Mouse (Mus musculus) heart, embryonic 13.5 days (tissue): ENCODE results near the gene Kdm7a. TPM values are rescaled to one million over a fixed set of nuclear protein-coding genes. Genes with fewer than 3 reads are reported as not detected.

Experiments
- ATAC-seq: fragments of 200-750 bp; cut with Nextera tagmentation; 2 replicates; pipeline ENCODE4 v1.8.0; 2017; ENCODE audit warnings: moderate TSS enrichment; ENCODE audit not compliant: insufficient number of reproducible peaks, low FRiP score, low TSS enrichment; ENCODE audit errors: extremely low read depth
- H3K27ac ChIP-seq: fragments of 300-500 bp; sonication (generic); replicated peaks from 2 replicates; pipeline ENCODE4 v1.5.1; 2015; ENCODE audit warnings: moderate library complexity, mild to moderate bottlenecking, inconsistent platforms
- H3K27me3 ChIP-seq: fragments of 300-500 bp; sonication (generic); replicated peaks from 2 replicates; pipeline ENCODE4 v1.6.1; 2015; ENCODE audit warnings: mild to moderate bottlenecking, inconsistent platforms
- H3K36me3 ChIP-seq: fragments of 300-500 bp; sonication (generic); 2 replicates; pipeline ENCODE4 v1.6.1; 2015; ENCODE audit warnings: mild to moderate bottlenecking, inconsistent platforms
- H3K4me1 ChIP-seq: fragments of 300-500 bp; sonication (generic); 2 replicates; pipeline ENCODE4 v1.6.1; 2015; ENCODE audit warnings: inconsistent platforms
- H3K4me2 ChIP-seq: fragments of 300-500 bp; sonication (generic); 2 replicates; pipeline ENCODE4 v1.6.1; 2015; ENCODE audit warnings: inconsistent platforms, mild to moderate bottlenecking, moderate library complexity
- H3K4me3 ChIP-seq: fragments of 300-500 bp; sonication (generic); 2 replicates; pipeline ENCODE4 v1.5.1; 2015; ENCODE audit warnings: moderate library complexity, mild to moderate bottlenecking, inconsistent platforms
- H3K9ac ChIP-seq: fragments of 300-500 bp; sonication (generic); 2 replicates; pipeline ENCODE4 v1.6.1; 2015; ENCODE audit warnings: inconsistent platforms, mild to moderate bottlenecking, moderate library complexity
- H3K9me3 ChIP-seq: fragments of 300-500 bp; sonication (generic); 2 replicates; pipeline ENCODE4 v1.6.1; 2016; ENCODE audit warnings: inconsistent platforms
- WGBS: fragments of 180-500 bp; shearing (Covaris S2); methylation state at CpG from one replicate; pipeline ENCODE4 v1.1.7; 2015; ENCODE audit warnings: mixed read lengths; 5-methylcytosine and 5-hydroxymethylcytosine counted together
- polyA plus RNA-seq: library from polyadenylated mRNA; unstranded; fragments of >200 nt; fragmentation: Nextera tagmentation; extraction: Ambion mirVana; gene quantifications from 2 replicates; pipeline ENCODE4 v1.2.1, GENCODE M21; 2015

The Kdm7a gene
- polyA plus RNA-seq, 1 experiment from 2014 or later, result 3.6 TPM

GRCm38 (mm10) chr6:39124719-39125118 lies 81.9 kb downstream of the Kdm7a start:
- no peak overlapping the region for H3K4me3 ChIP-seq
- H3K27ac ChIP-seq, result no peak overlapping the region
- H3K9ac ChIP-seq, result no peak overlapping the region
- no peaks in the 10 kb centered on the region for H3K27me3 ChIP-seq
- no peak for ATAC-seq
- no peaks in the 10 kb centered on the region for H3K4me1 ChIP-seq
- peaks cover 14% of the 10 kb centered on the region for H3K9me3 ChIP-seq
- peaks cover 4% of the 10 kb centered on the region; the same call in 1 of the 2 replicates for H3K36me3 ChIP-seq
- no peak overlapping the region for H3K4me2 ChIP-seq

GRCm38 (mm10) chr6:39120685-39121084 lies 85.9 kb downstream of the Kdm7a start:
- no peak for ATAC-seq
- Histone ChIP-seq H3K4me2 (no peak overlapping the region), H3K27me3 (peaks cover 13% of the 10 kb centered on the region; the same call in 1 of the 2 replicates), H3K9me3 (no peaks in the 10 kb centered on the region; the same call in 1 of the 2 replicates), H3K27ac (no peak overlapping the region), H3K36me3 (peaks cover 4% of the 10 kb centered on the region; the same call in 1 of the 2 replicates), H3K4me1 (peaks cover 19% of the 10 kb centered on the region), H3K9ac (no peak overlapping the region), H3K4me3 (no peak overlapping the region)
- WGBS, result 43% methylated on average over 3 of the region's 3 CpGs

DNA sequence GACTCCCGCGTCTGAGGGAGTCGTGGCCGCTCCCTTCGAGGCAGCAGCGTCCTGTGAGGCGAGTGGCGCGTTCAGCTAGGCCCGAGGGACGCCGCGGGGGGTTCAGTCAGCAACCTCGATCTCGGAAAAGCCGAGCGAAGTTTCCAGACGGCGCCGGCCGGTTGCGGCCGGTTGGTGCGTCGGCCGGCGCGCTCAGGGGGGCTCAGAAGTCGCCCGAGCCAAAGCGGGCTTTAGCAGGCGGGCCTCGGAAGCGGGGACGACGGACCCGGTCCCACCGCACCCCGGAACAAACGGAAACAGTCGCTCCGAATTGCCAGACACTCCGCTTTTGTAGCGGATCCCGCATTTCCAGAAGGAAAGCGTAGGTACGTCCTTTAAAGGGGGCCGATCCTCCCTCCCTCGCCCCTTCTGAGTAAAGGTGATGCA lies 88.1 kb downstream of the Kdm7a start:
- Histone ChIP-seq H3K4me3 (peak overlapping the region; percentile 86), H3K27me3 (peaks cover 13% of the 10 kb centered on the region; the same call in 1 of the 2 replicates), H3K9me3 (no peaks in the 10 kb centered on the region; the same call in 1 of the 2 replicates), H3K4me2 (peak overlapping the region; percentile 81), H3K4me1 (peaks cover 20% of the 10 kb centered on the region), H3K27ac (peak overlapping the region; percentile 54; the same call in 1 of the 2 replicates), H3K36me3 (peaks cover 4% of the 10 kb centered on the region; the same call in 1 of the 2 replicates), H3K9ac (peak overlapping the region; percentile 91)
- ATAC-seq, result 0 out of 2 replicates have a peak, but pooled peaks have one; percentile 11
- WGBS, result 9% methylated on average over 49 of the region's 49 CpGs

DNA sequence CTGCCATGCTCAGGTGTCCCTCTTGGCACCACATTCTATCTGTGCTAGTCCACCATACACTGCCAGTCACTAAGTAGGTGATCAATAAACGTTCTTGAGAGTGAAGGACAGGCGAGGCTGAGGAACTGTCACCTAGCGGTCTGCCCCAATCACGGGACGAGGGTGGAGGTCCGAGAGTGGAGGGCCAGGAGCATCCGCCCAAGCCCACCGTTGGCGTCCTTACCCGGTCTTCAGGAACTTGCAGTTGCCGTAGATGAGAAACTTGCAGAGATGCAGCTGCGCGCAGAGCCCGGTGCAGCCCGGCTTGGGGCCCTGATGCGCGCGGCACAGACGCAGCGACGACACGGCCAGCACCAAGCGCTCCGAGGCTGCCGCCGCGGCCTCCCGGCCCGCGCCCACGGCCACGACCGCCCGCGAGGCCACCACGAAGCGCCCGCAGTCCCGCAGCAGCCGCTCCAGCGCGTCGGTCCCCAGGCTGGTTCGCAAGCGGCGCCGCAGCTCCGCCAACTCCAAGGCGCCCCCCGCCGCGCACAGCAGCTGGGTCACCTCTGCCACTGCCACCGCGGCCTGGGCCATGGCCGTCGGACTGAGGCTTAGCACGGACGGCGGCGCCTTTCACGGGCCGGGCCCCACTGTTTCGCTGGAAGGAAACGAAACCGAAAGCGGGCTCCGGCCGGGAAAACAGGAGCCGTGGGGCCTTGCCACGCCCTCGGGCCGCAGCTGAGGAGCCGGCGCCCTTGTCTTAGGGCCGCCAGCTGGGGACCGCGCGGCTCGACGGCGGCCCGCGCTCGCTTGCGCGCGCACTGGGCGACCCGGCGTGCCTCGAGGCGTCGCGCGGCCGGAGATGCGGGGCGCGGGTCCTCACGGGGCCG lies 88.8 kb downstream of the Kdm7a start, which contains the start of gene Parp12:
TSS of gene Parp12 (minus strand) at position 766 of the 872 bp plus-strand sequence.
- Histone ChIP-seq H3K4me2 (peak within 1 kb of the TSS; percentile 81), H3K4me1 (peaks cover 20% of the 10 kb centered on the region), H3K27ac (peak within 1 kb of the TSS; percentile 54; the same call in 1 of the 2 replicates), H3K9me3 (no peaks in the 10 kb centered on the region; the same call in 1 of the 2 replicates), H3K36me3 (peaks cover 4% of the 10 kb centered on the region; the same call in 1 of the 2 replicates), H3K27me3 (peaks cover 13% of the 10 kb centered on the region; the same call in 1 of the 2 replicates), H3K9ac (peak within 1 kb of the TSS; percentile 91), H3K4me3 (peak within 1 kb of the TSS; percentile 86)
- 3% methylated on average over 77 of the region's 101 CpGs for WGBS
- ATAC-seq, result peak; percentile 49; the same call in 1 of the 2 replicates

DNA sequence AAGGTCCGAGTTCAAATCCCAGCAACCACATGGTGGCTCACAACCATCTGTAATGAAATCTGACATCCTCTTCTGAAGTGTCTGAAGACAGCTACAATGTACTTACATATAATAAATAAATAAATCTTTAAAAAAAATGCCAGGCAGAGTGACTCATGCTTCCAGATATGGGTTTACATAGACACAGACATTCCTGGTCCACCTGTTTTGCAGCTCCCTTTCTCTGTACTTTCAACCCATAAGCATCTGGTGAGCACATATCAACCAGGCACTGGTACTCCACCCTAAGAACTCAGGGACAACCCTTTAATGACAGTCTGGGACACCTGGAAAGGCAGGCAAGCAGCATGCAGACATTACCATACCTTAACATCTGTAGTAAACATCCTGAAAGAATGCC lies 91.2 kb downstream of the Kdm7a start:
- WGBS, result 70% methylated on average over 1 of the region's 1 CpGs

DNA sequence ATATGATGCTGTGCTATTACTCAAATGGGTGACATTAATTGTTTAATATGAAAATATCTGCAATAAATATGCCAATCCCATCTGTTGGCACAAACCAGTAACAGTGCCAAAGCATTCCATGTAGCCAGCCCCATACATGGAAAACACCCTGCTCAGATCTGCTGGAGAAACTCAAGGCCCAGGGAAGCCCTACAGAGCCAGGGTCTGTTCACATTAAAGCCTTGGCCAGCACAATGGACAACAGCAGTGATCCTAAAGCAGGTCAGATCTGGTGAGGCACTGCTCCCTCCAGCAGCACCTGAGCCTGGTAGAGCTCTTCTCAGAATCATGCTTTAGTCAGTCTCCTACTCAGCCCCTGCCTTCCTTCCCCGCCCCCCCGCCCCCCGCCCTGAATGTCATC lies 93.4 kb downstream of the Kdm7a start:
- peaks cover 8% of the 10 kb centered on the region; the same call in 1 of the 2 replicates for H3K27me3 ChIP-seq
- H3K4me3 ChIP-seq, result no peak overlapping the region
- ATAC-seq, result no peak
- no peak overlapping the region for H3K27ac ChIP-seq
- H3K9ac ChIP-seq, result no peak overlapping the region
- peaks cover 24% of the 10 kb centered on the region for H3K36me3 ChIP-seq
- 73% methylated on average over 3 of the region's 3 CpGs for WGBS
- H3K4me2 ChIP-seq, result no peak overlapping the region
- H3K9me3 ChIP-seq, result no peaks in the 10 kb centered on the region
- H3K4me1 ChIP-seq, result peaks cover 20% of the 10 kb centered on the region

More for the DNA sequence above, 91.2 kb downstream of the Kdm7a start:
- H3K27ac ChIP-seq, result no peak overlapping the region
- H3K4me1 ChIP-seq, result peaks cover 20% of the 10 kb centered on the region
- no peak overlapping the region for H3K4me3 ChIP-seq
- H3K36me3 ChIP-seq, result peaks cover 18% of the 10 kb centered on the region
- H3K4me2 ChIP-seq, result no peak overlapping the region
- H3K27me3 ChIP-seq, result peaks cover 13% of the 10 kb centered on the region; the same call in 1 of the 2 replicates
- no peaks in the 10 kb centered on the region; the same call in 1 of the 2 replicates for H3K9me3 ChIP-seq
- ATAC-seq, result no peak
- H3K9ac ChIP-seq, result no peak overlapping the region

GRCm38 (mm10) chr6:39112701-39113100 lies 93.9 kb downstream of the Kdm7a start:
- Histone ChIP-seq H3K4me2 (no peak overlapping the region), H3K4me1 (peaks cover 20% of the 10 kb centered on the region), H3K4me3 (no peak overlapping the region), H3K27me3 (peaks cover 8% of the 10 kb centered on the region; the same call in 1 of the 2 replicates), H3K9ac (no peak overlapping the region), H3K9me3 (no peaks in the 10 kb centered on the region), H3K36me3 (peaks cover 24% of the 10 kb centered on the region), H3K27ac (no peak overlapping the region)
- WGBS, result 82% methylated on average over 3 of the region's 3 CpGs
- ATAC-seq, result no peak

DNA sequence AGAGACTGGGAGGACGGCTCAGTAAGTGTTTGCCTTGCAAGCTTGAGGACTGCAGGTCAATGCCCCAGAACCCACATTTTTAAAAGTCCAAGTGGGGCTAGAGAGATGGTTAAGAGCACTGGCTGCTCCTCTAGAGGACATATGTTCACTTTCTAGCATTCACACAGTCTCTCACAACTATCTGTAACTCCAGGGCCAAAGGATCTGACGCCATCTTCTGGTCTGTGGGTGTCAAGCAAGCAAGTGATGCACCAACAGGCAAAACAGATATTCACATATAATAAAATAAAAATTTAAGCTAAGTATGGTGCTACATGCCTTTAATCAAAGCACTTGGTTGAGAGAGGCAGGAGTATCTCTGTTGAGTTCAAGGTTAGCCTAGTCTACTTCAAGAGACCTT lies 99.8 kb downstream of the Kdm7a start:
- WGBS, result 49% methylated on average over 2 of the region's 2 CpGs

DNA sequence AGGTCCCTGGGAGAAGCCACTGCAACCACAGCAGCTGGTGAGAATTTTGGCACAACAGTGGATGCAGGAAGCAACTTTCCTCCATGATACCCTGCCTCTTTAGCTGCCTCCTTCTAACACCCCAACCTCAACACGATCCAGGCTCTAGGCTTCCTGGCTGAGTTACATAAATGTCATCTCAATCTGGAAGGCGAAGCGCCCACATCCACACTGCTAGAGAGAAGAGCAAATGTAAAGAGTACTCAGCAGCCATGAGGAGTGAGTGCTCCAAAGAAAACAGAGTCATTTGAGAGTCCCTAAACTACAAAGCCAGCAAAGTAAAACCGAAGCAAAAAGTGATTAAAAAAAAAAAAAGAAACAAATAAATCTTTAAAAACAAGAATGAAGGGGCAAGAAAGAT lies 102.0 kb downstream of the Kdm7a start:
- ATAC-seq, result no peak
- Histone ChIP-seq H3K9ac (no peak overlapping the region), H3K9me3 (no peaks in the 10 kb centered on the region), H3K4me2 (no peak overlapping the region), H3K4me1 (no peaks in the 10 kb centered on the region), H3K4me3 (no peak overlapping the region), H3K27me3 (no peaks in the 10 kb centered on the region), H3K27ac (no peak overlapping the region), H3K36me3 (peaks cover 14% of the 10 kb centered on the region)
- 72% methylated on average over 4 of the region's 4 CpGs for WGBS

More for the DNA sequence above, 99.8 kb downstream of the Kdm7a start:
- Histone ChIP-seq H3K27me3 (no peaks in the 10 kb centered on the region), H3K4me2 (no peak overlapping the region), H3K36me3 (peaks cover 32% of the 10 kb centered on the region), H3K9ac (no peak overlapping the region), H3K9me3 (no peaks in the 10 kb centered on the region), H3K4me3 (no peak overlapping the region), H3K4me1 (no peaks in the 10 kb centered on the region), H3K27ac (no peak overlapping the region)
- ATAC-seq, result no peak
